Mouse (Mus musculus) embryonic facial prominence, embryonic 14.5 days (tissue): ENCODE data around the gene Olfr389. TPM values are rescaled to one million over a fixed set of nuclear protein-coding genes. Genes with fewer than 3 reads are reported as not detected.

Experiments
- ATAC-seq: fragments of 200-750 bp; cut with Nextera tagmentation; 2 replicates; pipeline ENCODE4 v1.8.0; 2017; ENCODE audit warnings: low read depth, moderate number of reproducible peaks, moderate TSS enrichment
- DNase-seq: peaks from one replicate; pipeline ENCODE4 v3.0.0-alpha.2; 2015; ENCODE audit warnings: low spot score
- H3K27ac ChIP-seq: fragments of 300-500 bp; sonication (generic); replicated peaks from 2 replicates; pipeline ENCODE4 v1.5.1; 2014; ENCODE audit warnings: low read depth, mild to moderate bottlenecking, low read length, moderate library complexity
- H3K27me3 ChIP-seq: fragments of 300-500 bp; sonication (generic); replicated peaks from 2 replicates; pipeline ENCODE4 v1.6.1; 2014; ENCODE audit warnings: low read length; ENCODE audit not compliant: control insufficient read depth, insufficient read depth
- H3K36me3 ChIP-seq: fragments of 300-500 bp; sonication (generic); 2 replicates; pipeline ENCODE4 v1.6.1; 2014; ENCODE audit warnings: low read length, mixed read lengths; ENCODE audit not compliant: control insufficient read depth, insufficient read depth
- H3K4me1 ChIP-seq: fragments of 300-500 bp; sonication (generic); 2 replicates; pipeline ENCODE4 v1.6.1; 2014; ENCODE audit warnings: antibody characterized with exemption, low read length; ENCODE audit not compliant: control insufficient read depth, insufficient read depth
- H3K4me2 ChIP-seq: fragments of 300-500 bp; sonication (generic); 2 replicates; pipeline ENCODE4 v1.6.1; 2014; ENCODE audit warnings: low read depth, mild to moderate bottlenecking, low read length, moderate library complexity, mixed read lengths
- H3K4me3 ChIP-seq: fragments of 300-500 bp; sonication (generic); 2 replicates; pipeline ENCODE4 v1.5.1; 2014; ENCODE audit warnings: low read depth, mild to moderate bottlenecking, low read length
- H3K9ac ChIP-seq: fragments of 300-500 bp; sonication (generic); 2 replicates; pipeline ENCODE4 v1.6.1; 2014; ENCODE audit warnings: low read depth, mild to moderate bottlenecking, low read length, moderate library complexity, mixed read lengths
- H3K9me3 ChIP-seq: fragments of 300-500 bp; sonication (generic); 2 replicates; pipeline ENCODE4 v1.6.1; 2016; ENCODE audit warnings: low read length; ENCODE audit not compliant: control insufficient read depth
- WGBS: fragments of 180-500 bp; shearing (Covaris S2); extraction: QIAGEN DNeasy Blood & Tissue Kit; methylation state at CpG from one replicate; pipeline ENCODE4 v1.1.7; 2014; 5-methylcytosine and 5-hydroxymethylcytosine counted together
- polyA plus RNA-seq: library from polyadenylated mRNA; unstranded; fragments of >200 nt; fragmentation: Nextera tagmentation; extraction: Ambion mirVana; gene quantifications from 2 replicates; pipeline ENCODE4 v1.2.1, GENCODE M21; 2014

Olfr389 gene
- polyA plus RNA-seq, result not detected in 2 replicates

GRCm38 (mm10) chr11:73780613-73781012 lies at the start of gene Olfr389:
Gene Olfr389 (minus strand): TSS chr11:73780713.
- Histone ChIP-seq H3K27me3 (no peaks in the 10 kb centered on the region), H3K9me3 (0 out of 2 replicates have a peak, but pooled peaks cover 4% of the 10 kb centered on the region), H3K27ac (no peak within 1 kb of the TSS), H3K4me3 (no peak within 1 kb of the TSS), H3K9ac (no peak within 1 kb of the TSS), H3K4me2 (no peak within 1 kb of the TSS), H3K36me3 (no peaks in the 10 kb centered on the region), H3K4me1 (no peaks in the 10 kb centered on the region)
- ATAC-seq (no peak), DNase-seq (no peak)
- WGBS, result 87% methylated on average over 1 of the region's 1 CpGs

GRCm38 (mm10) chr11:73816949-73817348 lies 36.4 kb upstream of the Olfr389 start, which contains the start of gene Olfr392:
Gene Olfr392 (minus strand): TSS chr11:73817049.
- no peak for DNase-seq
- Histone ChIP-seq H3K4me1 (no peaks in the 10 kb centered on the region), H3K4me3 (no peak within 1 kb of the TSS), H3K4me2 (no peak within 1 kb of the TSS), H3K36me3 (no peaks in the 10 kb centered on the region), H3K27me3 (no peaks in the 10 kb centered on the region), H3K9me3 (no peaks in the 10 kb centered on the region), H3K9ac (no peak within 1 kb of the TSS), H3K27ac (no peak within 1 kb of the TSS)
- no peak for ATAC-seq
- 94% methylated on average over 1 of the region's 1 CpGs for WGBS

- Histone ChIP-seq H3K27me3 (no peaks in the 10 kb centered on the region), H3K4me1 (no peaks in the 10 kb centered on the region), H3K36me3 (no peaks in the 10 kb centered on the region), H3K4me2 (no peak within 1 kb of the TSS), H3K9ac (no peak within 1 kb of the TSS), H3K27ac (no peak within 1 kb of the TSS), H3K4me3 (no peak within 1 kb of the TSS), H3K9me3 (0 out of 2 replicates have a peak, but pooled peaks cover 4% of the 10 kb centered on the region)
- ATAC-seq (no peak), DNase-seq (no peak)
- WGBS, result 27% methylated on average over 1 of the region's 1 CpGs
Observed at GRCm38 (mm10) chr11:73802952-73803351, 22.4 kb upstream of the Olfr389 start, which contains the start of gene Olfr391-ps. Gene Olfr391-ps (minus strand): TSS chr11:73803052.

GRCm38 (mm10) chr11:73782664-73783063 lies 2.2 kb upstream of the Olfr389 start, which contains the start of gene Olfr390:
Gene Olfr390 (plus strand): TSS chr11:73782964.
- Histone ChIP-seq H3K4me3 (no peak within 1 kb of the TSS), H3K27me3 (no peaks in the 10 kb centered on the region), H3K9me3 (0 out of 2 replicates have a peak, but pooled peaks cover 4% of the 10 kb centered on the region), H3K9ac (no peak within 1 kb of the TSS), H3K27ac (no peak within 1 kb of the TSS), H3K36me3 (no peaks in the 10 kb centered on the region), H3K4me1 (no peaks in the 10 kb centered on the region), H3K4me2 (no peak within 1 kb of the TSS)
- DNase-seq, result no peak
- ATAC-seq, result no peak
- 65% methylated on average over 1 of the region's 1 CpGs for WGBS

GRCm38 (mm10) chr11:73759115-73759514 lies 21.4 kb downstream of the Olfr389 start:
- Histone ChIP-seq H3K9me3 (peaks cover 17% of the 10 kb centered on the region; the same call in 1 of the 2 replicates), H3K27me3 (no peaks in the 10 kb centered on the region), H3K27ac (no peak overlapping the region), H3K4me1 (no peaks in the 10 kb centered on the region), H3K36me3 (no peaks in the 10 kb centered on the region), H3K4me3 (no peak overlapping the region), H3K4me2 (no peak overlapping the region), H3K9ac (no peak overlapping the region)
- ATAC-seq (no peak), DNase-seq (no peak)

Other genes starting within 250 kb of the Olfr389 start
- gene Olfr385, start 187.7 kb downstream of the Olfr389 start, polyA plus RNA-seq, result not detected in 2 replicates
- not detected in 2 replicates for gene Olfr384, start 182.1 kb downstream of the Olfr389 start, polyA plus RNA-seq
- not detected in 2 replicates for gene Zfp735, start 91.9 kb downstream of the Olfr389 start, polyA plus RNA-seq
- gene Olfr390, start 2.3 kb upstream of the Olfr389 start, polyA plus RNA-seq, result 0.19 TPM in 1 of 2 replicates, not detected in the other
- gene Olfr391-ps, start 22.3 kb upstream of the Olfr389 start, polyA plus RNA-seq, result not detected in 2 replicates
- not detected in 2 replicates for gene Olfr392, start 36.3 kb upstream of the Olfr389 start, polyA plus RNA-seq
- not detected in 2 replicates for gene Olfr393, start 70.7 kb upstream of the Olfr389 start, polyA plus RNA-seq
- gene Olfr394, start 110.1 kb upstream of the Olfr389 start, polyA plus RNA-seq, result not detected in 2 replicates
- gene Olfr395, start 128.6 kb upstream of the Olfr389 start, polyA plus RNA-seq, result not detected in 2 replicates
- not detected in 2 replicates for gene Olfr23, start 156.0 kb upstream of the Olfr389 start, polyA plus RNA-seq
- gene Olfr397, start 180.1 kb upstream of the Olfr389 start, polyA plus RNA-seq, result not detected in 2 replicates
- not detected in 2 replicates for gene Olfr398, start 209.7 kb upstream of the Olfr389 start, polyA plus RNA-seq